Mouse (Mus musculus) liver, postnatal 0 days (tissue): ENCODE data around the gene Mpst. TPM values are rescaled to one million over a fixed set of nuclear protein-coding genes. Genes with fewer than 3 reads are reported as not detected.

Source experiments
- ATAC-seq: fragments of 200-750 bp; cut with Nextera tagmentation; 2 replicates; pipeline ENCODE4 v1.8.0; 2017; ENCODE audit warnings: mild to moderate bottlenecking, moderate library complexity
- DNase-seq: peaks from one replicate; pipeline ENCODE4 v3.0.0-alpha.2; 2016
- H3K27ac ChIP-seq: fragments of 300-500 bp; sonication (generic); 2 replicates; pipeline ENCODE4 v1.5.1; 2014; ENCODE audit warnings: antibody characterized with exemption, moderate library complexity, mild to moderate bottlenecking, low read depth
- H3K27me3 ChIP-seq: fragments of 300-500 bp; sonication (generic); 2 replicates; pipeline ENCODE4 v1.6.1; 2014; ENCODE audit warnings: low read length, control low read depth, mixed read lengths; ENCODE audit not compliant: insufficient read depth
- H3K36me3 ChIP-seq: fragments of 300-500 bp; sonication (generic); replicated peaks from 2 replicates; pipeline ENCODE4 v1.6.1; 2014; ENCODE audit warnings: mild to moderate bottlenecking, control low read depth, low read length, moderate library complexity, mixed read lengths; ENCODE audit not compliant: insufficient read depth
- H3K4me1 ChIP-seq: fragments of 300-500 bp; sonication (generic); 2 replicates; pipeline ENCODE4 v1.6.1; 2014; ENCODE audit warnings: antibody characterized with exemption, mild to moderate bottlenecking, control low read depth; ENCODE audit not compliant: insufficient read depth
- H3K4me2 ChIP-seq: fragments of 300-500 bp; sonication (generic); 2 replicates; pipeline ENCODE4 v1.6.1; 2014; ENCODE audit warnings: low read depth, mild to moderate bottlenecking, low read length, moderate library complexity, mixed read lengths
- H3K4me3 ChIP-seq: fragments of 300-500 bp; sonication (generic); 2 replicates; pipeline ENCODE4 v1.5.1; 2014; ENCODE audit warnings: low read depth, low read length
- H3K9ac ChIP-seq: fragments of 300-500 bp; sonication (generic); replicated peaks from 2 replicates; pipeline ENCODE4 v1.6.1; 2014; ENCODE audit warnings: mild to moderate bottlenecking, moderate library complexity
- H3K9me3 ChIP-seq: fragments of 300-500 bp; sonication (generic); 2 replicates; pipeline ENCODE4 v1.6.1; 2016; ENCODE audit warnings: mild to moderate bottlenecking, control low read depth, low read length, mixed read lengths
- CTCF ChIP-seq: sonication (generic); IDR thresholded peaks from 2 replicates; pipeline ENCODE4 v1.5.1; 2016; ENCODE audit warnings: antibody characterized with exemption, low read depth
- EP300 ChIP-seq: IDR thresholded peaks from 2 replicates; pipeline ENCODE4 v1.6.1; 2016; ENCODE audit warnings: antibody characterized with exemption, low read depth, mild to moderate bottlenecking
- WGBS: fragments of 180-500 bp; shearing (Covaris S2); extraction: QIAGEN DNeasy Blood & Tissue Kit; methylation state at CpG from one replicate; pipeline ENCODE4 v1.1.7; 2014; ENCODE audit not compliant: insufficient replicate concordance; 5-methylcytosine and 5-hydroxymethylcytosine counted together
- polyA plus RNA-seq: library from polyadenylated mRNA; unstranded; fragments of >200 nt; fragmentation: Nextera tagmentation; extraction: Ambion mirVana; gene quantifications from 2 replicates; pipeline ENCODE4 v1.2.1, GENCODE M21; 2015

Gene Mpst
- polyA plus RNA-seq, 1 experiment from 2014 or later, result 4.3 TPM

- no peak overlapping the region for H3K4me2 ChIP-seq
- H3K36me3 ChIP-seq, result no peaks in the 10 kb centered on the region
- H3K9ac ChIP-seq, result no peak overlapping the region
- 59% methylated on average over 13 of the region's 13 CpGs for WGBS
- no peak for DNase-seq
- no peak for ATAC-seq
- TF ChIP-seq CTCF (no peak), EP300 (no peak)
- peaks cover 11% of the 10 kb centered on the region for H3K4me1 ChIP-seq
- H3K4me3 ChIP-seq, result no peak overlapping the region
- H3K9me3 ChIP-seq, result no peaks in the 10 kb centered on the region
- no peak overlapping the region; the same call in 1 of the 2 replicates for H3K27ac ChIP-seq
- H3K27me3 ChIP-seq, result peaks cover 17% of the 10 kb centered on the region
Observed at GRCm38 (mm10) chr15:78429871-78430622, 23.8 kb downstream of the Mpst start.

- ATAC-seq, result no peak
- H3K4me2 ChIP-seq, result no peak overlapping the region
- peaks cover 15% of the 10 kb centered on the region for H3K4me1 ChIP-seq
- no peaks in the 10 kb centered on the region for H3K36me3 ChIP-seq
- no peaks in the 10 kb centered on the region for H3K9me3 ChIP-seq
- H3K27ac ChIP-seq, result peak overlapping the region; percentile 30; the same call in 1 of the 2 replicates
- DNase-seq, result no peak
- H3K9ac ChIP-seq, result no peak overlapping the region
- peaks cover 17% of the 10 kb centered on the region for H3K27me3 ChIP-seq
- H3K4me3 ChIP-seq, result no peak overlapping the region
- TF ChIP-seq EP300 (no peak), CTCF (no peak)
- 85% methylated on average over 10 of the region's 10 CpGs for WGBS
Observed at GRCm38 (mm10) chr15:78430874-78431273, 24.7 kb downstream of the Mpst start.

- Histone ChIP-seq H3K27me3 (peaks cover 19% of the 10 kb centered on the region), H3K27ac (peak overlapping the region; percentile 77), H3K4me2 (no peak overlapping the region), H3K36me3 (no peaks in the 10 kb centered on the region), H3K9ac (no peak overlapping the region; the same call in 1 of the 2 replicates), H3K9me3 (no peaks in the 10 kb centered on the region), H3K4me3 (no peak overlapping the region), H3K4me1 (peaks cover 15% of the 10 kb centered on the region)
- no peak for TF ChIP-seq CTCF
- peak; percentile 58; the same call in 1 of the 2 replicates for TF ChIP-seq EP300
- peak; percentile 86 for ATAC-seq
- 53% methylated on average over 7 of the region's 7 CpGs for WGBS
- DNase-seq, result peak; percentile 47
Observed at GRCm38 (mm10) chr15:78431541-78432121, 25.4 kb downstream of the Mpst start.

GRCm38 (mm10) chr15:78434896-78435520, 28.8 kb downstream of the Mpst start:
- 36% methylated on average over 6 of the region's 6 CpGs for WGBS
- TF ChIP-seq CTCF, result peak; percentile 74
- no peak for TF ChIP-seq EP300

GRCm38 (mm10) chr15:78435681-78436080, 29.5 kb downstream of the Mpst start:
- no peaks in the 10 kb centered on the region for H3K9me3 ChIP-seq
- H3K4me3 ChIP-seq, result no peak overlapping the region
- TF ChIP-seq CTCF (no peak), EP300 (no peak)
- H3K9ac ChIP-seq, result no peak overlapping the region
- H3K27ac ChIP-seq, result no peak overlapping the region
- no peak overlapping the region for H3K4me2 ChIP-seq
- peaks cover 3% of the 10 kb centered on the region; the same call in 1 of the 2 replicates for H3K27me3 ChIP-seq
- H3K36me3 ChIP-seq, result 0 out of 2 replicates have a peak, but pooled peaks cover 3% of the 10 kb centered on the region
- 90% methylated on average over 11 of the region's 11 CpGs for WGBS
- H3K4me1 ChIP-seq, result peaks cover 19% of the 10 kb centered on the region
- DNase-seq, result no peak
- ATAC-seq, result no peak

More at GRCm38 (mm10) chr15:78434896-78435520, 28.8 kb downstream of the Mpst start:
- Histone ChIP-seq H3K9me3 (no peaks in the 10 kb centered on the region), H3K9ac (no peak overlapping the region), H3K4me1 (peaks cover 19% of the 10 kb centered on the region), H3K4me2 (no peak overlapping the region), H3K4me3 (no peak overlapping the region), H3K27ac (no peak overlapping the region), H3K36me3 (0 out of 2 replicates have a peak, but pooled peaks cover 2% of the 10 kb centered on the region), H3K27me3 (peaks cover 3% of the 10 kb centered on the region; the same call in 1 of the 2 replicates)
- DNase-seq (no peak), ATAC-seq (no peak)
